Mouse (Mus musculus) neural tube, embryonic 11.5 days (tissue): ENCODE measurements around the gene Gm28374. TPM values are rescaled to one million over a fixed set of nuclear protein-coding genes. Genes with fewer than 3 reads are reported as not detected.
"Not testable (repeated sequence)": the region's sequence is repeated elsewhere in the genome, so short reads cannot be mapped to it uniquely, and the experiment has no call there.

Source experiments
- ATAC-seq: fragments of 200-750 bp; cut with Nextera tagmentation; 2 replicates; pipeline ENCODE4 v1.8.0; 2017; ENCODE audit warnings: moderate number of reproducible peaks, mild to moderate bottlenecking, moderate TSS enrichment, moderate library complexity; ENCODE audit not compliant: insufficient read depth, low FRiP score, low TSS enrichment
- DNase-seq: peaks from one replicate; pipeline ENCODE4 v3.0.0-alpha.2; 2015; ENCODE audit warnings: low spot score
- H3K27ac ChIP-seq: fragments of 300-500 bp; sonication (generic); 2 replicates; pipeline ENCODE4 v1.5.1; 2014; ENCODE audit warnings: low read depth, mild to moderate bottlenecking, low read length
- H3K27me3 ChIP-seq: fragments of 300-500 bp; sonication (generic); 2 replicates; pipeline ENCODE4 v1.6.1; 2014; ENCODE audit warnings: mild to moderate bottlenecking, low read length, mixed read lengths; ENCODE audit not compliant: control insufficient read depth, insufficient read depth
- H3K36me3 ChIP-seq: fragments of 300-500 bp; sonication (generic); 2 replicates; pipeline ENCODE4 v1.6.1; 2014; ENCODE audit warnings: mild to moderate bottlenecking, low read length, moderate library complexity, mixed read lengths; ENCODE audit not compliant: control insufficient read depth, insufficient read depth
- H3K4me1 ChIP-seq: fragments of 300-500 bp; sonication (generic); 2 replicates; pipeline ENCODE4 v1.6.1; 2014; ENCODE audit warnings: low read length, mixed read lengths; ENCODE audit not compliant: control insufficient read depth, insufficient read depth
- H3K4me2 ChIP-seq: fragments of 300-500 bp; sonication (generic); 2 replicates; pipeline ENCODE4 v1.6.1; 2014; ENCODE audit warnings: low read depth, mild to moderate bottlenecking, moderate library complexity
- H3K4me3 ChIP-seq: fragments of 300-500 bp; sonication (generic); 2 replicates; pipeline ENCODE4 v1.5.1; 2014; ENCODE audit warnings: low read depth, low read length
- H3K9ac ChIP-seq: fragments of 300-500 bp; sonication (generic); 2 replicates; pipeline ENCODE4 v1.6.1; 2014; ENCODE audit warnings: mild to moderate bottlenecking, low read length
- H3K9me3 ChIP-seq: fragments of 300-500 bp; sonication (generic); 2 replicates; pipeline ENCODE4 v1.6.1; 2016; ENCODE audit warnings: low read length; ENCODE audit not compliant: control insufficient read depth
- WGBS: fragments of 180-500 bp; shearing (Covaris S2); extraction: QIAGEN DNeasy Blood & Tissue Kit; methylation state at CpG from one replicate; pipeline ENCODE4 v1.1.7; 2014; 5-methylcytosine and 5-hydroxymethylcytosine counted together
- polyA plus RNA-seq: library from polyadenylated mRNA; unstranded; fragments of >200 nt; fragmentation: Nextera tagmentation; extraction: Ambion mirVana; gene quantifications from 2 replicates; pipeline ENCODE4 v1.2.1, GENCODE M21; 2014

Gm28374 gene
- polyA plus RNA-seq, 1 experiment from 2014 or later, result 0.88 TPM

GRCm38 (mm10) chr19:6044102-6044501 is 38.0 kb downstream of the Gm28374 start:
- H3K27me3 ChIP-seq, H3K4me3 ChIP-seq, ATAC-seq, H3K27ac ChIP-seq, DNase-seq, H3K4me2 ChIP-seq, H3K36me3 ChIP-seq, H3K9ac ChIP-seq, H3K9me3 ChIP-seq: not testable (repeated sequence)
- peaks cover 10% of the 10 kb centered on the region for H3K4me1 ChIP-seq
- WGBS, result 81% methylated on average over 4 of the region's 4 CpGs

GRCm38 (mm10) chr19:6042293-6042692 is 39.8 kb downstream of the Gm28374 start:
- no peaks in the 10 kb centered on the region for H3K9me3 ChIP-seq
- no peak overlapping the region for H3K4me3 ChIP-seq
- WGBS, result 84% methylated on average over 9 of the region's 9 CpGs
- DNase-seq, result no peak
- H3K4me1 ChIP-seq, result peaks cover 6% of the 10 kb centered on the region
- H3K27ac ChIP-seq, result no peak overlapping the region
- no peaks in the 10 kb centered on the region for H3K36me3 ChIP-seq
- no peak for ATAC-seq
- H3K4me2 ChIP-seq, result no peak overlapping the region
- H3K9ac ChIP-seq, result no peak overlapping the region
- no peaks in the 10 kb centered on the region for H3K27me3 ChIP-seq

GRCm38 (mm10) chr19:6040002-6040401 is 42.1 kb downstream of the Gm28374 start:
- Histone ChIP-seq H3K4me1 (no peaks in the 10 kb centered on the region), H3K36me3 (no peaks in the 10 kb centered on the region), H3K9me3 (no peaks in the 10 kb centered on the region), H3K4me2 (no peak overlapping the region), H3K4me3 (no peak overlapping the region), H3K9ac (no peak overlapping the region), H3K27ac (no peak overlapping the region), H3K27me3 (no peaks in the 10 kb centered on the region)
- ATAC-seq (no peak), DNase-seq (no peak)

GRCm38 (mm10) chr19:6038326-6038725 is 43.7 kb downstream of the Gm28374 start:
- 89% methylated on average over 7 of the region's 7 CpGs for WGBS
- Histone ChIP-seq H3K9me3 (no peaks in the 10 kb centered on the region), H3K4me1 (no peaks in the 10 kb centered on the region), H3K9ac (no peak overlapping the region), H3K36me3 (no peaks in the 10 kb centered on the region), H3K4me3 (no peak overlapping the region), H3K27ac (no peak overlapping the region), H3K4me2 (no peak overlapping the region), H3K27me3 (no peaks in the 10 kb centered on the region)
- no peak for ATAC-seq
- DNase-seq, result no peak

- no peaks in the 10 kb centered on the region for H3K36me3 ChIP-seq
- H3K9me3 ChIP-seq, result no peaks in the 10 kb centered on the region
- no peaks in the 10 kb centered on the region for H3K4me1 ChIP-seq
- DNase-seq (no peak), ATAC-seq (no peak)
- H3K4me3 ChIP-seq, result no peak overlapping the region
- no peak overlapping the region for H3K9ac ChIP-seq
- H3K27me3 ChIP-seq, result no peaks in the 10 kb centered on the region
- H3K4me2 ChIP-seq, result no peak overlapping the region
- H3K27ac ChIP-seq, result no peak overlapping the region
Measured at GRCm38 (mm10) chr19:6037695-6038094, 44.4 kb downstream of the Gm28374 start.

- H3K9ac ChIP-seq, result no peak overlapping the region
- H3K4me3 ChIP-seq, result no peak overlapping the region
- ATAC-seq (no peak), DNase-seq (no peak)
- 82% methylated on average over 9 of the region's 9 CpGs for WGBS
- H3K36me3 ChIP-seq, result no peaks in the 10 kb centered on the region
- no peak overlapping the region for H3K27ac ChIP-seq
- H3K27me3 ChIP-seq, result no peaks in the 10 kb centered on the region
- H3K4me2 ChIP-seq, result no peak overlapping the region
- H3K4me1 ChIP-seq, result no peaks in the 10 kb centered on the region
- no peaks in the 10 kb centered on the region for H3K9me3 ChIP-seq
Measured at GRCm38 (mm10) chr19:6035966-6036585, 46.0 kb downstream of the Gm28374 start.

GRCm38 (mm10) chr19:6030520-6031280 is 51.4 kb downstream of the Gm28374 start:
- Histone ChIP-seq H3K4me1 (no peaks in the 10 kb centered on the region), H3K9me3 (no peaks in the 10 kb centered on the region), H3K27me3 (no peaks in the 10 kb centered on the region), H3K9ac (no peak overlapping the region), H3K4me3 (no peak overlapping the region), H3K4me2 (no peak overlapping the region), H3K27ac (no peak overlapping the region), H3K36me3 (no peaks in the 10 kb centered on the region)
- no peak for ATAC-seq
- no peak for DNase-seq
- WGBS, result 77% methylated on average over 14 of the region's 14 CpGs

- 82% methylated on average over 9 of the region's 9 CpGs for WGBS
- H3K4me1 ChIP-seq, result no peaks in the 10 kb centered on the region
Measured at GRCm38 (mm10) chr19:6029426-6029825, 52.6 kb downstream of the Gm28374 start.

GRCm38 (mm10) chr19:6028991-6029390 is 53.1 kb downstream of the Gm28374 start:
- 92% methylated on average over 6 of the region's 6 CpGs for WGBS
- no peaks in the 10 kb centered on the region for H3K36me3 ChIP-seq
- H3K4me1 ChIP-seq, result no peaks in the 10 kb centered on the region
- ATAC-seq (no peak), DNase-seq (no peak)
- H3K9me3 ChIP-seq, result no peaks in the 10 kb centered on the region
- no peak overlapping the region for H3K4me3 ChIP-seq
- H3K27me3 ChIP-seq, result no peaks in the 10 kb centered on the region
- H3K27ac ChIP-seq, result no peak overlapping the region
- no peak overlapping the region for H3K9ac ChIP-seq
- H3K4me2 ChIP-seq, result no peak overlapping the region

More at GRCm38 (mm10) chr19:6029426-6029825, 52.6 kb downstream of the Gm28374 start:
- Histone ChIP-seq H3K27ac (no peak overlapping the region), H3K9me3 (no peaks in the 10 kb centered on the region), H3K4me3 (no peak overlapping the region), H3K9ac (no peak overlapping the region), H3K27me3 (no peaks in the 10 kb centered on the region), H3K36me3 (no peaks in the 10 kb centered on the region), H3K4me2 (no peak overlapping the region)
- DNase-seq, result no peak
- ATAC-seq, result no peak
